Mouse (Mus musculus) CD4-positive, CD25-positive, alpha-beta regulatory T cell, adult 2 months (primary cell): Measurements from ENCODE around the gene Hmox2.

Experiments used
- DNase-seq: peaks from one replicate; pipeline ENCODE4 v3.0.0-alpha.2; 2012; ENCODE audit warnings: low read depth, low spot score

Hmox2 gene

DNA sequence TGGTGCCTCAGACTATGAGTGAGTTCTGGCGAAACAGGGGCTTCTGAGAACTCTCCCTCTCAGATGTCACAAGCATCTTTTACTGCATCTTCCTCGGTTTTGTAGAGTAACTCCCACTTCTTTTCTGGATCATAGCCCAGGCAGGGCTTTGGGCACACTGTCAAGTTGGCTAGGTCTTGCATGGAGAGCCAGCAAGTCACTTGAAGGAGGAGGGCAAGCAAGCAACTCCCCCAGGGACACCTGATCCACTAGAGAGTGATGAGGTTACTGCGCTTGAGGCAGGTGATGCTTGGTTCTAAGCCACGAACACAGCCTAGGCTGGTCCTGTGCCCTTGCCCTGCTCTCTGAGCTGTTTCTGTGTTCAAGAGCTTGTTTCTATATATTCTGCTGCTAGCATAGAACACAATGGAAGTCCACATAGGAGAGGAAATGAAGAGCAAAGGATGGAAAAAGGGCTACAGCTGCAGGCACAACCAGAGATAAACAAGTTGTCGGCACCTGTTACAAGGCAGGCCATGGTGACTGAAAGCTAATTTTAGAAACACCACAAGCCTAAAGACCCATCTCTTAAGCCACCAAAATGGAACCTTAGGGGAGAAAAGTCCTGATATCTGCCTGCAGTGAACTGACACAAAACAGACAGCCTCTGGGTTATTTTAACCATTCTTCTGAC lies 55.5 kb downstream of the Hmox2 start:
- no peak for DNase-seq

DNA sequence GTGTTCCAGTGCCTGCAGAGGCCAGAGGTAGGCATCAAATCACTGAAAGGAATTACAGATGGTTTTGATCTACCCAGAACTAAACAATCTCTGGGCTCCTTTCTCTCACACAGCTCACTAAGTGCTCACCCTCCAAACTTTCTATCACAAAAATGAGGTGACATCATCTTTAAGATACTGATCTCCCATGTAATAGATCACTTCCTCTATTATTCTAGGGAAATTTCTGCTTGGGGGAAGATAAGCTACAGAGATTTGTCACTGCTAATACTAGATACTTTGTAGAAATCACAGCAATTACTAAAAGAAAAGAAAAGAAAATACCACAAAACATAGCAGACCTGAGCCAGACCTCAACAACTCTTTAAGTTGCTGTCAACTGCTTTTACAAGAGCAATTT lies 56.4 kb downstream of the Hmox2 start:
- DNase-seq, result peak; percentile 41

DNA sequence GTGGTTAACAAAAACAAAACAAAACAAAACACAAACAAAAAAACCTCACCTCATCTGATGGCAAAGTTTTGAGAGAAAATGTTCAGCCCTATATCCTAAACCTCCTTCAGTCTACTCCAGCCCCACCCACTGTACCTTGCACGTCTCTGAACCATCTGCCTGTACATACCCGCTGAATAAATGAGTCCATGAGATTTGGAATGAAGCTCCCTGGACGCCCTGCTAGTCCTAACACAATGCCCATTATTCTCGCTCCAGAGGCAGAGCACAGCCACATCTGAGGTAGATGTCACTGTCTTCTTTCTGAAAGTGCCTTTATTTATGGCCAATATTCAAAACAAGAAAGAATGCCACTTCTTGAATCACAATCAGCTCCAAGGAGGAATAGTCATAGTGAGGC lies 59.5 kb downstream of the Hmox2 start:
- DNase-seq, result no peak

DNA sequence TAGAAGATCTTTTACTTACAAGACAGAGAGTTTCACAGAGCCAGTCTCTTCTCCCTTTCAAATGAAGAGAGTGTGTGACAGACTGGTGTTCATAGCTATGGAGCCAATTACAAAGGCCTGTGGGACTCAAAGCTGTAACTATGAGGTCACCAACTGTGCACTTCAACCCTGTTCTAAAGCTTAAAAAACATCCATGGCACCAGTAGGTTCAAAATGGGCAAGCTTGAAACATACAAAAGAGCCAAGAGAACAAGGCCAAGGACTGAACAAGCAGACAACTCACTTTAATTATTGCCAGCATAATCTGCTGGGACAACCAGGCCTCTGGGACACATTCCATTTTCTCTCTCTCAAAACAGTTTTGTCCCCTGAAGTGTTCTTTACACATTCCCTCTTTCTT lies 62.0 kb downstream of the Hmox2 start:
- DNase-seq, result no peak

DNA sequence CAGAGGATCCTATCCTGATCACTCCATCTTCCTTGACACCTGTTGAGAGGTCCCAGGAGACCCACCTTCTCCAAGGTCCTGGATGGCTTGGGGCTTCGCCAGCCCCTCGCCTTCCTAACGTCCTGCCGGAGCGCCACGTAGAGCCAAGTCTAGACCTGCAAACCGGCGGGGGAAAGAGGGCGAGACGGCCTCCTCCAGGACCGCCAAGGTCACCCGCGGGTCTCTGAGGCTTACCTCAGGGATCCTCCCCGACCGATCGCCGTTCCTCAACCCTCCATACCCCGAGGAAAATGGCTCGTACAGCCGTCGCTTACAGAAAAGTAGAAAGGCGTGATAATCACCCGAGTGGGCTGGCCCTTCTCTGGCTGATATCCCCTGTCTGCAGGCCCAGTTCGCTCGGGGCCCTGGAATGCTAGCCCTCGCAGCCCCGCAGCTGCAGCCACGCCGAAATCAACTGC lies 63.2 kb downstream of the Hmox2 start:
- no peak for DNase-seq

DNA sequence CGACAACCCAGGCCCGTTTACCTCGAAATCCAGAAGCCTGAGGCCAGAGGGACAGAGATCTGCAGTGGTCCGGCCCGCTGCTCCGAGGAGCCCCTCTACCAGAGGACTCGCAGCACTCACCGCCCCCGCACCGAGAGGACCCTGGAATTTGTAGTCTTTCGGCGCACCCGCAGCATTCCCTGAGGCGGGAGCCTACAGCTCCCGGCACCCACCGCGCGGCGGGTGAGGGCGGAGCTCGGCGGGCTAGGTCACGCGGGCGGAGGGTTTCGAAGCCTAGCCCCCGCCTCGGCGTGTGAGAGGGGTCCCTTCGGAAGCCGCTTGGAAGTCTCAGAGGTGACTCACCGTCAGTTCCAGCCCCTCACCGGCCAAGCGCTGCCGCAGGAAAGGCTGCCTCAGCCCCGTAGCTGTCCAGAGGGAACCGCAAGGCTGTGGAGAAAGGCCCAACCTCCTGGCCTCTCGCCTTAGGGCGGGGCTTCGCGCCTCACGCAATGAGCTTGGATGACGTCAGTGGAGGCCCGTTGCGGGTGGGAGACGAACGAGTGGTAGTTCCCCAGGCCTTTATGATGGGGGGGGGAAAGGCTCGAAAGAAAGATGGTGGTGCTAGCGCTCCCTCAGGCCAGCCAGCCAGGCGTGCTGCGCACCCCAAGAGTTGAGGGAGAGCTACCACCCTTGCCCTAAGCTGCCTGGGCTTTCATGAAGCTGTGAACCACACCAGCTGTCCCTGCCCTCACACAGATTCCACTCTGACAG lies 63.8 kb downstream of the Hmox2 start, which contains the start of gene Cdip1:
Gene Cdip1, minus strand, starts transcription at position 483 of the 750 bp plus-strand sequence.
- DNase-seq, result peak; percentile 97

DNA sequence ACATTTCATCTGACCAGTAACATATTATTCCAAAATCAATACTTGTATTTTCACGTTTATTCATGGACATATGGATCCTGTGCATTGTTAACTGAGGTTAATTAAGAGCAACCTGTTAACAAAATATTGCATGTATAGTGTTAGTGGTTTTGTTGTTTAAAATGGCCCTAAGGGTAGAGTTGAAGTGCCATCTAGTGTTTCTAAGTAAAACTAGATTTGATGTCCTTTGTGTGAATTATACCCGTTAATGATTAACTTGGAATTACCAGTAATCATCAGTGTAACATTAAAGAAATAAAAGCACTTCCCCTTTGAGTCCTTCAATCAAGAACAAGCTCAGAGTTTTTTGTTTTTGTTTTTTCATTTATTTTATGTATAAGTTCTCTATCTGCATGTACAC lies 65.2 kb downstream of the Hmox2 start:
- peak; percentile 61 for DNase-seq

DNA sequence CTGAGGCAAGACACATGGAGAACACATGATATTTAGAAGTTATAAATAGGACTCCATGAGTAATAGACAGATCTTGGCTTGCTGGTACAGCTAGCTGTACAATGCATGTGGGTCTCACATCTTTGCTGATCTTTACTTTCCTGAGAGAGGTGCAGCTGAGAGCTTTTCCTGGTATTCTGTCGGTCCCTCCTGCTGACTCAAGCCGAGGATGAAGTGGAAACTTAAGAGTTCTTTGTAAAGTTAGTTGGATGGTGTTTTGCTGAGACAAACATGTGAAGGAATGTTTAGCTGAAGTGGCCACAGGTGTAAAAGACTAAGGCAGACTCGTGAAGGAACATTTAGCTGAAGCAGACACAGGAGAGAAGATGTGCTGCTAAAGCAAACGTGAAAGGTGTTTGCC lies 70.5 kb downstream of the Hmox2 start:
- DNase-seq, result no peak
